Mouse (Mus musculus) heart, embryonic 11.5 days (tissue): ENCODE measurements at regions not wholly inside any gene's neighbourhood (a gene's known extent, or its start where the extent isn't known, plus 50 kb on each side); places are given as distances from the start of the nearest gene placed in this dataset.

Experiments
- ATAC-seq: fragments of 200-750 bp; cut with Nextera tagmentation; replicated peaks from 2 replicates; pipeline ENCODE4 v1.8.0; 2017; ENCODE audit warnings: moderate library complexity; ENCODE audit not compliant: insufficient number of reproducible peaks, low FRiP score, low TSS enrichment
- H3K27ac ChIP-seq: fragments of 300-500 bp; sonication (generic); 2 replicates; pipeline ENCODE4 v1.5.1; 2014; ENCODE audit warnings: mild to moderate bottlenecking, low read depth, low read length
- H3K27me3 ChIP-seq: fragments of 300-500 bp; sonication (generic); 2 replicates; pipeline ENCODE4 v1.6.1; 2014; ENCODE audit warnings: mild to moderate bottlenecking, low read length, mixed read lengths; ENCODE audit not compliant: control insufficient read depth, insufficient read depth
- H3K36me3 ChIP-seq: fragments of 300-500 bp; sonication (generic); 2 replicates; pipeline ENCODE4 v1.6.1; 2014; ENCODE audit warnings: mild to moderate bottlenecking, low read length, moderate library complexity, mixed read lengths; ENCODE audit not compliant: control insufficient read depth, insufficient read depth
- H3K4me1 ChIP-seq: fragments of 300-500 bp; sonication (generic); 2 replicates; pipeline ENCODE4 v1.6.1; 2014; ENCODE audit warnings: low read length; ENCODE audit not compliant: control insufficient read depth, insufficient read depth
- H3K4me2 ChIP-seq: fragments of 300-500 bp; sonication (generic); 2 replicates; pipeline ENCODE4 v1.6.1; 2014; ENCODE audit warnings: mild to moderate bottlenecking, moderate library complexity
- H3K4me3 ChIP-seq: fragments of 300-500 bp; sonication (generic); 2 replicates; pipeline ENCODE4 v1.5.1; 2014; ENCODE audit warnings: low read depth, low read length
- H3K9ac ChIP-seq: fragments of 300-500 bp; sonication (generic); 2 replicates; pipeline ENCODE4 v1.6.1; 2014; ENCODE audit warnings: mild to moderate bottlenecking, low read depth, low read length, moderate library complexity
- H3K9me3 ChIP-seq: fragments of 300-500 bp; sonication (generic); replicated peaks from 2 replicates; pipeline ENCODE4 v1.6.1; 2016; ENCODE audit warnings: low read length; ENCODE audit not compliant: control insufficient read depth
- WGBS: fragments of 180-500 bp; shearing (Covaris S2); extraction: QIAGEN DNeasy Blood & Tissue Kit; methylation state at CpG from one replicate; pipeline ENCODE4 v1.1.7; 2014; ENCODE audit not compliant: insufficient replicate concordance; 5-methylcytosine and 5-hydroxymethylcytosine counted together

- 86% methylated on average over 1 of the region's 1 CpGs for WGBS
- Histone ChIP-seq H3K27me3 (no peaks in the 10 kb centered on the region), H3K9me3 (no peaks in the 10 kb centered on the region), H3K27ac (no peak overlapping the region), H3K36me3 (no peaks in the 10 kb centered on the region), H3K4me1 (no peaks in the 10 kb centered on the region), H3K9ac (no peak overlapping the region), H3K4me3 (no peak overlapping the region), H3K4me2 (no peak overlapping the region)
- ATAC-seq: no peak
These were observed 839.0 kb upstream of the 2610301B20Rik start for GRCm38 (mm10) chr4:10035336-10035735.

- ATAC-seq: no peak
- no peaks in the 10 kb centered on the region for H3K27me3 ChIP-seq
- no peak overlapping the region for H3K27ac ChIP-seq
- H3K36me3 ChIP-seq: no peaks in the 10 kb centered on the region
- no peak overlapping the region for H3K4me2 ChIP-seq
- WGBS: 58% methylated on average over 2 of the region's 2 CpGs
- H3K9me3 ChIP-seq: no peaks in the 10 kb centered on the region
- no peak overlapping the region for H3K9ac ChIP-seq
- H3K4me3 ChIP-seq: no peak overlapping the region
- H3K4me1 ChIP-seq: no peaks in the 10 kb centered on the region
These were observed 832.8 kb upstream of the 2610301B20Rik start for GRCm38 (mm10) chr4:10041301-10042093.

GRCm38 (mm10) chr4:10048770-10049169 is 825.5 kb upstream of the 2610301B20Rik start:
- Histone ChIP-seq H3K27me3 (no peaks in the 10 kb centered on the region), H3K4me2 (no peak overlapping the region), H3K4me3 (no peak overlapping the region), H3K27ac (no peak overlapping the region), H3K36me3 (no peaks in the 10 kb centered on the region), H3K9ac (no peak overlapping the region), H3K9me3 (no peaks in the 10 kb centered on the region), H3K4me1 (no peaks in the 10 kb centered on the region)
- 67% methylated on average over 1 of the region's 1 CpGs for WGBS
- ATAC-seq: no peak

GRCm38 (mm10) chr4:10049411-10049810 is 824.9 kb upstream of the 2610301B20Rik start:
- no peak overlapping the region for H3K4me2 ChIP-seq
- H3K27ac ChIP-seq: no peak overlapping the region
- 63% methylated on average over 4 of the region's 4 CpGs for WGBS
- H3K27me3 ChIP-seq: no peaks in the 10 kb centered on the region
- no peak overlapping the region for H3K9ac ChIP-seq
- ATAC-seq: no peak
- H3K4me3 ChIP-seq: no peak overlapping the region
- H3K36me3 ChIP-seq: no peaks in the 10 kb centered on the region
- no peaks in the 10 kb centered on the region for H3K4me1 ChIP-seq
- H3K9me3 ChIP-seq: no peaks in the 10 kb centered on the region

- ATAC-seq: no peak
- 65% methylated on average over 5 of the region's 5 CpGs for WGBS
- no peak overlapping the region for H3K4me2 ChIP-seq
These were observed 822.7 kb upstream of the 2610301B20Rik start for GRCm38 (mm10) chr4:10051296-10052267.

GRCm38 (mm10) chr4:10052869-10053268 is 821.4 kb upstream of the 2610301B20Rik start:
- no peak overlapping the region for H3K27ac ChIP-seq
- H3K27me3 ChIP-seq: no peaks in the 10 kb centered on the region
- no peaks in the 10 kb centered on the region for H3K9me3 ChIP-seq
- no peak overlapping the region for H3K4me2 ChIP-seq
- H3K36me3 ChIP-seq: no peaks in the 10 kb centered on the region
- no peak for ATAC-seq
- H3K4me3 ChIP-seq: no peak overlapping the region
- no peaks in the 10 kb centered on the region for H3K4me1 ChIP-seq
- no peak overlapping the region for H3K9ac ChIP-seq

More at GRCm38 (mm10) chr4:10051296-10052267, 822.7 kb upstream of the 2610301B20Rik start:
- no peak overlapping the region for H3K27ac ChIP-seq
- no peaks in the 10 kb centered on the region for H3K4me1 ChIP-seq
- H3K9ac ChIP-seq: no peak overlapping the region
- no peaks in the 10 kb centered on the region for H3K27me3 ChIP-seq
- no peaks in the 10 kb centered on the region for H3K9me3 ChIP-seq
- H3K4me3 ChIP-seq: no peak overlapping the region
- no peaks in the 10 kb centered on the region for H3K36me3 ChIP-seq

GRCm38 (mm10) chr4:10072500-10073106 is 801.7 kb upstream of the 2610301B20Rik start:
- Histone ChIP-seq H3K9ac (no peak overlapping the region), H3K9me3 (0 out of 2 replicates have a peak, but pooled peaks cover 4% of the 10 kb centered on the region), H3K4me1 (peaks cover 8% of the 10 kb centered on the region; the same call in 1 of the 2 replicates), H3K27ac (no peak overlapping the region), H3K27me3 (no peaks in the 10 kb centered on the region), H3K4me3 (no peak overlapping the region), H3K36me3 (no peaks in the 10 kb centered on the region), H3K4me2 (no peak overlapping the region)
- peak; percentile 59; the same call in 1 of the 2 replicates for ATAC-seq
- 14% methylated on average over 5 of the region's 5 CpGs for WGBS

GRCm38 (mm10) chr4:10079565-10080169 is 794.6 kb upstream of the 2610301B20Rik start:
- 39% methylated on average over 3 of the region's 3 CpGs for WGBS
- no peak for ATAC-seq

More at GRCm38 (mm10) chr4:10079565-10080169, 794.6 kb upstream of the 2610301B20Rik start:
- Histone ChIP-seq H3K4me1 (peaks cover 7% of the 10 kb centered on the region; the same call in 1 of the 2 replicates), H3K27ac (peak overlapping the region; percentile 0; the same call in 1 of the 2 replicates), H3K9ac (no peak overlapping the region), H3K4me2 (no peak overlapping the region), H3K4me3 (no peak overlapping the region), H3K9me3 (no peaks in the 10 kb centered on the region), H3K36me3 (no peaks in the 10 kb centered on the region), H3K27me3 (no peaks in the 10 kb centered on the region)
